Mouse (Mus musculus) G1E (cell line): ENCODE results near the gene Thada. TPM values are rescaled to one million over a fixed set of nuclear protein-coding genes. Genes with fewer than 3 reads are reported as not detected.

Source experiments
- ATAC-seq: 2 replicates; pipeline ENCODE4 v1.8.0; 2016; ENCODE audit warnings: mild to moderate bottlenecking; ENCODE audit not compliant: insufficient number of reproducible peaks, poor library complexity, low FRiP score, severe bottlenecking; ENCODE audit errors: extremely low read depth
- DNase-seq: peaks from one replicate; pipeline ENCODE4 v3.0.0; 2012; ENCODE audit warnings: low spot score
- H3K27me3 ChIP-seq: 2 replicates; pipeline ENCODE4 v1.6.1; 2012; ENCODE audit warnings: mild to moderate bottlenecking, low read length, inconsistent platforms; ENCODE audit not compliant: insufficient read depth
- H3K36me3 ChIP-seq: replicated peaks from 2 replicates; pipeline ENCODE3; 2012; ENCODE audit warnings: mild to moderate bottlenecking, inconsistent platforms
- H3K4me1 ChIP-seq: 2 replicates; pipeline ENCODE4 v1.6.1; 2012; ENCODE audit warnings: low read depth, low read length, inconsistent platforms, mixed read lengths; ENCODE audit not compliant: insufficient read depth
- H3K4me3 ChIP-seq: 2 replicates; pipeline ENCODE4 v1.5.1; 2012; ENCODE audit warnings: low read depth, mild to moderate bottlenecking, inconsistent platforms, low read length, moderate library complexity, mixed read lengths
- H3K9me3 ChIP-seq: replicated peaks from 2 replicates; pipeline ENCODE4 v1.6.1; 2012; ENCODE audit warnings: inconsistent platforms
- CTCF ChIP-seq: IDR thresholded peaks from 2 replicates; pipeline ENCODE4 v1.5.1; 2012; ENCODE audit warnings: low read depth, low read length, inconsistent platforms, mixed read lengths
- GATA1 ChIP-seq: IDR thresholded peaks from 2 replicates; pipeline ENCODE4 v1.6.1; 2012; ENCODE audit warnings: borderline replicate concordance, low read length, inconsistent platforms, mixed read lengths
- GATA2 ChIP-seq: IDR thresholded peaks from 2 replicates; pipeline ENCODE4 v1.6.1; 2012; ENCODE audit warnings: low read depth, low read length, inconsistent platforms, borderline replicate concordance
- POLR2AphosphoS5 ChIP-seq: IDR thresholded peaks from 2 replicates; pipeline ENCODE4 v1.6.1; 2012; ENCODE audit warnings: low read depth, low read length, inconsistent platforms; ENCODE audit not compliant: insufficient replicate concordance
- TAL1 ChIP-seq: conservative IDR thresholded peaks from 2 replicates; pipeline ENCODE4 v1.6.1; 2012; ENCODE audit warnings: low read depth, low read length, inconsistent platforms, mixed read lengths
- polyA plus RNA-seq: library from polyadenylated mRNA; stranded (reverse); fragments of >175 nt; gene quantifications from 2 replicates; pipeline ENCODE4 v1.2.3, GENCODE M21; 2012
- total RNA-seq, 2 experiments: library from RNA; stranded (forward) in 1 of 2; stranded (reverse) in 1 of 2; fragments of 200-1000 nt in 1 of 2; fragments of >200 nt in 1 of 2; fragmentation: Nextera tagmentation in 1 of 2; gene quantifications; 2 replicates each; pipeline ENCODE4 v1.2.3; 2014 to 2017

The Thada gene
- total and polyA plus RNA-seq, 3 experiments, result 2.8 to 55.2 (median 28.1) TPM

DNA sequence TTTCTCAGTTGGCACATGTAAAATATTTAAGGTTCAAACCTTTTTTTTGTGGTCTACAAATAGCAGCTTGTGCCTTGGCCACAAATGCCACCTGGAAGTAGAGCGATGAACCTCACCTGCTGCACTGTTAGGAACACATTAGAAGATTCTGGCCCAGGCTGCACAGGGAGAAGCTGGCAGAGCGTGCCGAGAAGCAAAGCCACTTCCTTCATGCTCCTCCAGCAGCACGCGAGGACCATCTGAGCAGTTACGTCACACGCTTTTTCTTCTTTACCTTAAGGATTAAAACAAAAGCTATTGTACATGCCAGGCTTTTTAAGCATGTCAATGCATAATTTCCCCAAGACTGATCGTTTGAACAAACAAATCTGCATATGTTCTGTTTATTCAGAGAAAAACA is 43.1 kb downstream of the Thada start:
- TF ChIP-seq POLR2AphosphoS5 (no peak), TAL1 (no peak), GATA2 (no peak), GATA1 (no peak)
- DNase-seq (no peak), ATAC-seq (no peak)
- peaks cover 19% of the 10 kb centered on the region for H3K4me1 ChIP-seq
- H3K9me3 ChIP-seq, result no peaks in the 10 kb centered on the region
- peaks cover 79% of the 10 kb centered on the region for H3K36me3 ChIP-seq
- H3K4me3 ChIP-seq, result no peak overlapping the region
- no peaks in the 10 kb centered on the region for H3K27me3 ChIP-seq

DNA sequence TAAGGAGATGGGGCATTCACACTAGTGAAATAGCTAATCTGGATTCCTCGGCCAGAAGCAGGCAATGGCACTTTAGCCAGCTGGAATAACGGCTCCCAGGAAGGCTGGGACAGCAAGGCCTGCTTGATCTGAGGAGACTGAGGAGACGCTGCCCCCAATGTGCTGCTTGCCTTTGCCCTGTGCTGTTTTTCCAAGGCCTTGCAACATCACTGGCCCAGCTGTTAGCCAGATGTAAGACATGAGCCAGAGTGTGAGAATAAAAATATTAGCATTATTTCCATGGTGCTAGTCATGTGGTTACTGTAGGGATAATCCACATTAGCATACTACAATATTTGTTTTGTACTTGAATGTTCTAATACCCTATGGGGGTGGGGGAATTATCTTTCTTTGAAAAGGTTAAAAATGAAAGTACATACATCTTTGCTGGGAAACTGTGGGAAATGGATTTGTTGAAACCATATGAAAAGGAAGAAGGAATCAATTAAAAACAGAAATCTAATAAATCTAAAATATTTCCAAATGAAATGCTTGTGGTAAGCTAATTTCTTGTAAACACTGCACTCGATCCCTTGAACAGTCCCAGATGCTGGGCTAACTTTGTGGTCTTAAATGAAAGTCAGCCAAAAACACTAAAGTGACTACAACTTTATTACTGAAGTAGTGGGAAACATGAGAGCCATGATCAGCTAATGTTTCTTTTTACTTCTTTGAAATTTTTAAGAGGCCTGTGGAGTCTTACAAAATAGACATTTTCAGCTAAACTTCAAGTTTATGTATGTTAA is 43.8 kb downstream of the Thada start:
- Histone ChIP-seq H3K27me3 (no peaks in the 10 kb centered on the region), H3K4me1 (peaks cover 19% of the 10 kb centered on the region), H3K36me3 (peaks cover 78% of the 10 kb centered on the region), H3K9me3 (no peaks in the 10 kb centered on the region), H3K4me3 (no peak overlapping the region)
- no peak for DNase-seq
- TF ChIP-seq POLR2AphosphoS5, result no peak
- TF ChIP-seq CTCF, result no peak
- TF ChIP-seq GATA2, result no peak
- TF ChIP-seq GATA1, result no peak
- no peak for TF ChIP-seq TAL1
- no peak for ATAC-seq

DNA sequence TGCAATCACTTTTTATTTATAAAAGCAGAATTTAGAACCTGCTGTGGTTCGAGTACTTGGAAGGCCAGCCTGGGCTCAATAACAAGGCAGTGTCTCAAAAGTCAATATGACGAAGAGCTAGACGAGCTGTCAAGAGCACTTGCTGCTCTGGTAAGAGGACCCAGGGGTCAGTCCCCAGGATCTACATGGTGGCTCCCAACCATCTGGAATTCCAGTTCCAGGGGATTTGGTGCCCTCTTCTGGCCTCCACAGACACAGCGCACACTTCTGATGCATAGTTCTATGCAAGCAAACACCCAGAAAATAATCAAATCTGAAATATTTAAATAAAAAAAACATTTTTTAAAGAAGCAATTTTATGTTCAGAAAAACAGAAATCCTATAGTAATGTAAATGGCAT is 45.0 kb downstream of the Thada start:
- ATAC-seq, result no peak
- Histone ChIP-seq H3K4me1 (peaks cover 19% of the 10 kb centered on the region), H3K36me3 (peaks cover 74% of the 10 kb centered on the region), H3K27me3 (no peaks in the 10 kb centered on the region), H3K4me3 (no peak overlapping the region), H3K9me3 (no peaks in the 10 kb centered on the region)
- TF ChIP-seq POLR2AphosphoS5, result no peak
- no peak for TF ChIP-seq TAL1
- TF ChIP-seq CTCF, result 0 out of 2 replicates have a peak, but pooled peaks have one; percentile 10
- DNase-seq, result no peak

DNA sequence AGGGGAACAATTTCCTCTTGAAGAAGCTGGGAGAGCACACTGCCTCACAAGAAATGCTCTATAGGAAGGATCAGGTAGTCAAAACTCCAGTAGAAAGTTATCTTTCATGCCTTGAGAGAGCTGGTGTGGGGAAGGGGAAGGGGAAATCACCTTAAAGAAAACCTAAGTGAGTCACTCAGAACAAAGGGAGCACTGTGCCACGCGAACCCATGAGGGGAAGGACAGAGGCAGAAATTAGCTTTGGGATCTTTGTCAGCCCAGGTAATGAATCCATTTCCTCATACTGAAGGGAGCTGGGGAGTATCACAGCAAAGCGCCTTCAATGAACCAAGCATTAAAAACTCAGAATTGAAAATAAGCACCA is 45.7 kb downstream of the Thada start:
- Histone ChIP-seq H3K4me3 (no peak overlapping the region; the same call in 1 of the 2 replicates), H3K27me3 (no peaks in the 10 kb centered on the region), H3K9me3 (no peaks in the 10 kb centered on the region), H3K4me1 (peaks cover 19% of the 10 kb centered on the region), H3K36me3 (peaks cover 73% of the 10 kb centered on the region)
- ATAC-seq, result no peak
- no peak for TF ChIP-seq GATA1
- TF ChIP-seq TAL1, result no peak
- TF ChIP-seq CTCF, result no peak
- TF ChIP-seq POLR2AphosphoS5, result no peak
- TF ChIP-seq GATA2, result no peak
- DNase-seq, result no peak

DNA sequence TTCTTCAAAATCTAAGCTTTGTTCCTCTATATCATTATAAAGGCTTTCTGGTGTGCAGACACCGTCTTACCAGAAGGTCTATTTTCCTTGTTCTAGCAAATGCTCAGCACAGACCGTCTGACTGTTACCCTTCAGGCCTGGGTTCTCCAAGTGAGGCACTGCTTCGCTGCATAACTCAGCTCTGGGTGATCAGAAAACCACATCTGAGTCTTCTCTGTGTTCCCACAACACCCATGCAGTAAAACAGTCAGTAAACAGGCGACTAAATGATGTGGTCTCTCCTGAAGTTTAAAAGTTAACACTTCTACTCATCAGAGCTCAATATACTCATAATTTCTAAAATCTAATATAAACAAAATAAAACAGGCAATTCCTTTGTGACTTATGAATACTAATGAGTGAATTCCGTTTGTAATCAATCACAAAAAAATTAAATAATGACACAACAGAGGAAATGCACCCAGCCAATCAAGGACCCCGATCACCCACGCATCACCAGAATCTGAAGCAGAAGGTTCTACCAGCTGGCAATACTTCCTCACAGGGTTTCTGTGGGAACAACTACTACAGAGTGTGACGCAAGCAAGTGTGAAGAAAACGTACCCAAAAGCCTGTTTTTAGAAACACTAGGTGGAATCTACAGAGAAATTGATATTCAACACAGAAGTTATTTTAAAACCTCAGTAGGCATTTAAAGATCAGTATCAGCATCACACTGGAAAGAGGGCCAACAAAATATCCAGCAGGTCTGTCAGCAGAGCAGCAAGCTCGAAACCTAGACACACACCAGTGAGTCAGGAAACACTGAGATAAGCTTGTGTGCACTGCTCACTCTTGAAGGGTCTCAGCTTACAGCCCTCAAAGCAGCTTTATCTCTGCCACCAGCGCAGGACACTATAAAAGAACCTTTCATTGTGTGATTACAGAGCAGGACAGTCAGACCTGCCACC is 46.4 kb downstream of the Thada start:
- DNase-seq (peak; percentile 16), ATAC-seq (peak; percentile 93)
- Histone ChIP-seq H3K9me3 (no peaks in the 10 kb centered on the region), H3K4me1 (peaks cover 19% of the 10 kb centered on the region), H3K36me3 (peaks cover 71% of the 10 kb centered on the region), H3K4me3 (no peak overlapping the region), H3K27me3 (no peaks in the 10 kb centered on the region)
- TF ChIP-seq TAL1, result peak; percentile 47; the same call in 1 of the 2 replicates
- no peak for TF ChIP-seq CTCF
- no peak for TF ChIP-seq GATA2

DNA sequence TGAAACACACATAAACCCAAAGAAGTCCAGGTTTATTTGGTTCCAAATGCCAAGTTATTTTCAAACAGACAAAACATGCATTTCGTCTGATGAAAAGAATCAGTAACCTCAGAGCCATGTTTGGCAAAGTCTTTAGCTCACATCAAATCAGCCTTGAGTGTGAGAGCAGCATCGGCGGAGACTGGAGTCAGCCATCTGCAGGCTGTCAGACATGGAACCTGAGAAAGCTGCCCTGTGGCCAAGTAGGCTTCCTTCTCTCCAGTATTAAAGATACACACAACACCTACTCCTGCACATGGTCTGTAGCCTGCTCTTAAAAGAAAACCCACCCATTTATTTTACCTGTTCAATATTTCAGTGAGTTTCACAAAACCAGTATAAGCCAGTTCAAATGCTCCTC is 50.1 kb downstream of the Thada start:
- no peak for TF ChIP-seq GATA1
- TF ChIP-seq CTCF, result no peak
- TF ChIP-seq TAL1, result no peak
- no peak for TF ChIP-seq POLR2AphosphoS5
- no peak for TF ChIP-seq GATA2
- no peak for ATAC-seq
- Histone ChIP-seq H3K4me3 (no peak overlapping the region), H3K36me3 (peaks cover 68% of the 10 kb centered on the region), H3K4me1 (peaks cover 18% of the 10 kb centered on the region), H3K27me3 (no peaks in the 10 kb centered on the region), H3K9me3 (no peaks in the 10 kb centered on the region)
- no peak for DNase-seq
